Mouse (Mus musculus) ES-E14 (cell line): ENCODE data around the gene Ctnnd2. TPM values are rescaled to one million over a fixed set of nuclear protein-coding genes. Genes with fewer than 3 reads are reported as not detected.

Source experiments
- DNase-seq: peaks from one replicate; pipeline ENCODE4 v3.0.0-alpha.2; 2013; ENCODE audit warnings: low read depth, low spot score
- H3K27ac ChIP-seq: 2 replicates; pipeline ENCODE4 v1.5.1; 2012; ENCODE audit warnings: low read depth, mild to moderate bottlenecking, low read length, moderate library complexity, mixed read lengths; ENCODE audit not compliant: poor library complexity, insufficient read depth, severe bottlenecking
- H3K36me3 ChIP-seq: 2 replicates; pipeline ENCODE4 v1.6.1; 2012; ENCODE audit warnings: mild to moderate bottlenecking, low read length, moderate library complexity, mixed read lengths; ENCODE audit not compliant: control insufficient read depth, poor library complexity, insufficient read depth, severe bottlenecking
- H3K4me1 ChIP-seq, 2 experiments: fragments of 150-350 bp in 1 of 2; sonication (generic) in 1 of 2; 2 replicates each; pipeline ENCODE4 v1.6.1; 2012; ENCODE audit warnings: low read length in 2 of 2, mild to moderate bottlenecking in 1 of 2, mixed read lengths in 1 of 2; ENCODE audit not compliant: control insufficient read depth in 2 of 2, insufficient read depth in 2 of 2, poor library complexity in 1 of 2
- H3K4me3 ChIP-seq, 2 experiments: fragments of 150-350 bp in 1 of 2; sonication (generic) in 1 of 2; 2 replicates each; pipeline ENCODE4 v1.5.1; 2012; ENCODE audit warnings: low read length in 2 of 2, low read depth in 1 of 2, mild to moderate bottlenecking in 1 of 2, mixed read lengths in 1 of 2; ENCODE audit not compliant: insufficient read depth in 1 of 2, poor library complexity in 1 of 2, severe bottlenecking in 1 of 2
- H3K9ac ChIP-seq: 2 replicates; pipeline ENCODE4 v1.6.1; 2012; ENCODE audit warnings: low read depth, mild to moderate bottlenecking, low read length, mixed read lengths; ENCODE audit not compliant: poor library complexity, insufficient read depth, severe bottlenecking
- H3K9me3 ChIP-seq: fragments of 150-350 bp; sonication (generic); 2 replicates; pipeline ENCODE4 v1.6.1; 2012; ENCODE audit warnings: low read depth, mild to moderate bottlenecking, low read length; ENCODE audit not compliant: control insufficient read depth, insufficient read depth
- CHD2 ChIP-seq: IDR thresholded peaks from 2 replicates; pipeline ENCODE4 v1.6.1; 2014; ENCODE audit warnings: mild to moderate bottlenecking, low read depth, low read length, inconsistent platforms
- HCFC1 ChIP-seq: IDR thresholded peaks from 2 replicates; pipeline ENCODE4 v1.6.1; 2012; ENCODE audit warnings: low read length, inconsistent platforms, borderline replicate concordance; ENCODE audit not compliant: insufficient read depth
- MAFK ChIP-seq: IDR thresholded peaks from 2 replicates; pipeline ENCODE4 v1.6.1; 2014; ENCODE audit warnings: mild to moderate bottlenecking, low read depth, low read length, inconsistent platforms; ENCODE audit not compliant: insufficient read depth
- ZC3H11A ChIP-seq: IDR thresholded peaks from 2 replicates; pipeline ENCODE4 v1.6.1; 2012; ENCODE audit warnings: low read depth, mild to moderate bottlenecking, inconsistent platforms, low read length, borderline replicate concordance
- ZNF384 ChIP-seq: IDR thresholded peaks from 2 replicates; pipeline ENCODE4 v1.6.1; 2012; ENCODE audit warnings: low read depth, low read length, inconsistent platforms
- in situ Hi-C, 2 experiments: fragments of 600-800 bp; cut with MboI; formaldehyde crosslinking; loops; one replicate each; pipeline ENCODE4 v1.15.1; 2025; ENCODE audit warnings: low sequenced_read_pairs in 2 of 2, inconsistent platforms in 1 of 2; ENCODE audit not compliant: unreplicated experiment in 2 of 2
- total RNA-seq: library from RNA; depleted of rRNA; stranded (reverse); fragments of 300-350 nt; gene quantifications from 2 replicates; pipeline ENCODE4 v1.2.3, GENCODE M21; 2012

Ctnnd2 gene
- total RNA-seq, 1 experiment: 3.6 TPM

- no peaks in the 10 kb centered on the region for H3K36me3 ChIP-seq
- no peak for DNase-seq
- H3K9ac ChIP-seq: no peak overlapping the region
- H3K9me3 ChIP-seq: no peaks in the 10 kb centered on the region
- H3K27ac ChIP-seq: no peak overlapping the region
- TF ChIP-seq ZNF384: no peak
- TF ChIP-seq HCFC1: no peak
- TF ChIP-seq ZC3H11A: no peak
- TF ChIP-seq MAFK: no peak
- no peak for TF ChIP-seq CHD2
- in situ Hi-C loops: no loop called here
- H3K4me3 ChIP-seq: no peak overlapping the region
- no peaks in the 10 kb centered on the region for H3K4me1 ChIP-seq
Observed at GRCm38 (mm10) chr15:30974991-30975775, 802.8 kb downstream of the Ctnnd2 start.

- no peak overlapping the region for H3K4me3 ChIP-seq
- H3K27ac ChIP-seq: no peak overlapping the region
- no peaks in the 10 kb centered on the region for H3K9me3 ChIP-seq
- in situ Hi-C loops: no loop called here
- no peaks in the 10 kb centered on the region for H3K36me3 ChIP-seq
- TF ChIP-seq CHD2 (no peak), ZC3H11A (no peak), HCFC1 (no peak), MAFK (no peak), ZNF384 (no peak)
- no peak overlapping the region for H3K9ac ChIP-seq
- DNase-seq: no peak
- no peaks in the 10 kb centered on the region for H3K4me1 ChIP-seq
Observed at GRCm38 (mm10) chr15:30977166-30977740, 804.9 kb downstream of the Ctnnd2 start.

DNA sequence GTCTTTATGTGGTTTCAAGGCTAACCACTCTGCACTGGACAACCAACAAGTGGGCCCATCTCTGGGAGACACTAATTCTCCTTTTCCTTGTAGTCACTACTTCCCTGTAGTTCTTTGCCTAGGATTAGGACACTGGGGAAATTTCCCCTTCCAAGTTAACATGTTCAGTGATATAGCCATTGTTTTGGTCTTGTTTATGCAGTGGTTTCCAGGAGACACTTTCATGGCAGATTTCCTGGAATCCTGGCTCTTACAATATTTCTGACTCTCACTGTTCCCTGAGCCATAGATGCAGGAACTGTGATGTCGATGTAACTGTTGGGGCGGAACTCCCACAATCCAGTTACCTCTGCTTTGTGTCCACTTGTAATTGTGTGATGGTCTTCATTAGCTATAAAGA lies 814.5 kb downstream of the Ctnnd2 start:
- TF ChIP-seq MAFK: no peak
- TF ChIP-seq CHD2: no peak
- TF ChIP-seq HCFC1: no peak
- no peak for TF ChIP-seq ZC3H11A
- TF ChIP-seq ZNF384: no peak
- Histone ChIP-seq H3K9me3 (no peaks in the 10 kb centered on the region), H3K36me3 (no peaks in the 10 kb centered on the region), H3K4me3 (no peak overlapping the region), H3K27ac (no peak overlapping the region), H3K9ac (no peak overlapping the region), H3K4me1 (no peaks in the 10 kb centered on the region)
- in situ Hi-C loops: no loop called here
- DNase-seq: no peak

- no peak overlapping the region for H3K4me3 ChIP-seq
- no peak for DNase-seq
- H3K4me1 ChIP-seq: no peaks in the 10 kb centered on the region
- TF ChIP-seq ZC3H11A: no peak
- no peaks in the 10 kb centered on the region for H3K36me3 ChIP-seq
- H3K27ac ChIP-seq: no peak overlapping the region
- in situ Hi-C loops: no loop called here
- no peaks in the 10 kb centered on the region for H3K9me3 ChIP-seq
- H3K9ac ChIP-seq: no peak overlapping the region
Observed at GRCm38 (mm10) chr15:30990421-30991252, 818.2 kb downstream of the Ctnnd2 start.
